Mouse (Mus musculus) kidney, embryonic 16.5 days (tissue): ENCODE data around the gene Frem1. TPM values are rescaled to one million over a fixed set of nuclear protein-coding genes. Genes with fewer than 3 reads are reported as not detected.
A peak's percentile ranks its signal among the peaks of the same experiment; 100 is the strongest.

ENCODE experiments used
- ATAC-seq: fragments of 200-750 bp; cut with Nextera tagmentation; 2 replicates; pipeline ENCODE4 v1.8.0; 2017; ENCODE audit warnings: moderate TSS enrichment; ENCODE audit not compliant: low FRiP score, low TSS enrichment
- H3K27ac ChIP-seq: fragments of 300-500 bp; sonication (generic); 2 replicates; pipeline ENCODE4 v1.5.1; 2014; ENCODE audit warnings: low read length
- H3K27me3 ChIP-seq: fragments of 300-500 bp; sonication (generic); 2 replicates; pipeline ENCODE4 v1.6.1; 2014; ENCODE audit warnings: low read length, control low read depth, mixed read lengths; ENCODE audit not compliant: insufficient read depth
- H3K36me3 ChIP-seq: fragments of 300-500 bp; sonication (generic); 2 replicates; pipeline ENCODE4 v1.6.1; 2014; ENCODE audit warnings: low read length, control low read depth, mixed read lengths; ENCODE audit not compliant: insufficient read depth
- H3K4me1 ChIP-seq: fragments of 300-500 bp; sonication (generic); 2 replicates; pipeline ENCODE4 v1.6.1; 2014; ENCODE audit warnings: low read length, control low read depth, mixed read lengths; ENCODE audit not compliant: insufficient read depth
- H3K4me2 ChIP-seq: fragments of 300-500 bp; sonication (generic); replicated peaks from 2 replicates; pipeline ENCODE4 v1.6.1; 2014; ENCODE audit warnings: low read depth, low read length
- H3K4me3 ChIP-seq: fragments of 300-500 bp; sonication (generic); 2 replicates; pipeline ENCODE4 v1.5.1; 2014; ENCODE audit warnings: mild to moderate bottlenecking, low read length
- H3K9ac ChIP-seq: fragments of 300-500 bp; sonication (generic); replicated peaks from 2 replicates; pipeline ENCODE4 v1.6.1; 2014; ENCODE audit warnings: low read length
- H3K9me3 ChIP-seq: fragments of 300-500 bp; sonication (generic); 2 replicates; pipeline ENCODE4 v1.6.1; 2016; ENCODE audit warnings: low read length, control low read depth
- WGBS: fragments of 180-500 bp; shearing (Covaris S2); extraction: QIAGEN DNeasy Blood & Tissue Kit; methylation state at CpG from one replicate; pipeline ENCODE4 v1.1.7; 2014; 5-methylcytosine and 5-hydroxymethylcytosine counted together
- polyA plus RNA-seq: library from polyadenylated mRNA; unstranded; fragments of >200 nt; fragmentation: Nextera tagmentation; extraction: Ambion mirVana; gene quantifications from 2 replicates; pipeline ENCODE4 v1.2.1, GENCODE M21; 2015

The Frem1 gene
- polyA plus RNA-seq, 1 experiment from 2014 or later: 24.4 TPM

DNA sequence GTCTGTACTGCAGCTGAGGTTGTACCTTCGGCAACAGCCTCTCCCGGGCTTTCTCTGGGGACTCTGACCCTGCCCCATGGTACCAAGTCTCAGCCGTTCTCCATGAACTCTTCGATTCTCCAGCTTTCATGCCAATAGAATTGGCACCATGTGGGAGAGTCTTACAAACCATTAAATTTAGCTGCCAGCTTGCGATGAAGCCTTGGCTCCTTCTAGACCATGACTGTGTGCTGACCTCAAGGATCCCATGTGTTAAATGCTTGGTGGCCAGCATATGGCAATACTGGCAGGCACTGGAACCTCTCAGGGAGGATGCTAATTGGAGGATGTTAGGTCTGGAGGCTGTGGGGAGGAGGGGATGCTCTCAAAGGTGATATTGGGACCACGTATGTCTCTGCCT lies 4.4 kb upstream of the Frem1 start:
- H3K27ac ChIP-seq: no peak overlapping the region
- no peak for ATAC-seq
- no peak overlapping the region for H3K9ac ChIP-seq
- H3K4me3 ChIP-seq: no peak overlapping the region
- no peak overlapping the region for H3K4me2 ChIP-seq
- H3K36me3 ChIP-seq: no peaks in the 10 kb centered on the region
- no peaks in the 10 kb centered on the region for H3K27me3 ChIP-seq
- H3K4me1 ChIP-seq: peaks cover 13% of the 10 kb centered on the region
- no peaks in the 10 kb centered on the region for H3K9me3 ChIP-seq
- WGBS: 95% methylated on average over 6 of the region's 6 CpGs

DNA sequence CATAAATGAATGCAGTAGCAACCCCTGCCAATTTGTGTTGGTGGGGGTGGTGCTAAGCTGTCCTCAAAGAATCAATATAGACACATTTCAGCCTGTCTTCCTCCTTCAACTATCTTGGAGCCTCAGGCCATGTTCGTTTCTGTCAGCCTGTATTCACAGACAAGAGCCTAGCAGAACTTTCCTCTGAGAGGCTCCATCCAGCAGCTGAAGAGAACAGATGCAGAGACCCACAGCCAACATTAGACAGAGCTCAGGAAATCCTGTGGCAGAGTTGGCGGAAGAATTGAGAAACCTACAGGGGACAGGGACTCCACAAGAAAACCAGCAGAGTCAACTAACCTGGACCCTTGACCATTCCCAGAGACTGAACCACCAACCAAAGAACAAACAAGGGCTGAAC lies 3.3 kb upstream of the Frem1 start:
- Histone ChIP-seq H3K4me2 (no peak overlapping the region), H3K36me3 (no peaks in the 10 kb centered on the region), H3K4me3 (no peak overlapping the region), H3K4me1 (peaks cover 20% of the 10 kb centered on the region), H3K27ac (no peak overlapping the region), H3K9ac (no peak overlapping the region), H3K9me3 (no peaks in the 10 kb centered on the region), H3K27me3 (no peaks in the 10 kb centered on the region)
- ATAC-seq: no peak
- WGBS: 77% methylated on average over 2 of the region's 2 CpGs

DNA sequence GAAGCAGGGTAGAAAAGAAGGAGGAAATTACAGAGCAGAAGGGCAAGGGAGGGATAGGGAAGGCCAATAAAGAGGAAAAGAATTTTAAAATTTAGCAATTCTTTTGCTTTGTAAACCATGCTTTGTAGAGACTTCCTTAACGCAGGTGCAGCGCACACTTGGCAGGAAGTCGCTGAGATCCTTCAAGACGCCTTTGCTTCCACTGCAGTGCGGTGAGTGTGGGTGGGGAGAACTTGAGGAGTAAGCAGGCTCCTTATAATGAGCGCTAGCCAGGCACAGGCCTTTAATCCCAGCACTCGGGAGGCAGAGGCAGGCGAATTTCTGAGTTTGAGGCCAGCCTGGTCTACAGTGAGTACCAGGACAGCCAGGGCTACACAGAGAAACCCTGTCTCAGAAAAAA lies 1.1 kb upstream of the Frem1 start:
- no peak for ATAC-seq
- Histone ChIP-seq H3K4me1 (peaks cover 31% of the 10 kb centered on the region), H3K9me3 (no peaks in the 10 kb centered on the region), H3K4me3 (no peak overlapping the region), H3K36me3 (no peaks in the 10 kb centered on the region), H3K4me2 (no peak overlapping the region), H3K9ac (no peak overlapping the region), H3K27me3 (no peaks in the 10 kb centered on the region), H3K27ac (no peak overlapping the region)
- WGBS: 86% methylated on average over 8 of the region's 8 CpGs

DNA sequence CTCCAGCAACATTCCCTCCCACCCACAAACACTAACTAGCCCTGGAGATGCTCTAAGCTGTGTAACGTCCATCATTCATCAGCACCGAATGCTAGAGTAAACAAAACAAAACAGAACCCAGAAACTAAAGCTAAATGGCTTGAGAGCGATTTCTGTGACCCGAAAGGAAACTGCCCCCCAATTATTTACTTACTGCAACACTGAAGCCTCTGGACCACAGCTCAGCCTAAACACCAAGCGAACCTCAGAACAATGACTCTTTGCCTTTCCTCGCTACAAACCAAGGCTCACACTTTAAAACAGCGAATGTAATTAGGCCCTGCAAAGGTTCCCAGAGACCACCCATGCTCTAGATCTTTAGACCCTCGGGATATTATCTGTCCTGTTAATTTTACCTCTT lies 963 bp downstream of the Frem1 start:
- Histone ChIP-seq H3K4me2 (peak overlapping the region; percentile 66), H3K9me3 (no peaks in the 10 kb centered on the region), H3K4me1 (peaks cover 49% of the 10 kb centered on the region), H3K4me3 (peak overlapping the region; percentile 65), H3K27ac (peak overlapping the region; percentile 92), H3K36me3 (no peaks in the 10 kb centered on the region), H3K27me3 (no peaks in the 10 kb centered on the region), H3K9ac (peak overlapping the region; percentile 81)
- 8% methylated on average over 8 of the region's 8 CpGs for WGBS
- ATAC-seq: no peak

DNA sequence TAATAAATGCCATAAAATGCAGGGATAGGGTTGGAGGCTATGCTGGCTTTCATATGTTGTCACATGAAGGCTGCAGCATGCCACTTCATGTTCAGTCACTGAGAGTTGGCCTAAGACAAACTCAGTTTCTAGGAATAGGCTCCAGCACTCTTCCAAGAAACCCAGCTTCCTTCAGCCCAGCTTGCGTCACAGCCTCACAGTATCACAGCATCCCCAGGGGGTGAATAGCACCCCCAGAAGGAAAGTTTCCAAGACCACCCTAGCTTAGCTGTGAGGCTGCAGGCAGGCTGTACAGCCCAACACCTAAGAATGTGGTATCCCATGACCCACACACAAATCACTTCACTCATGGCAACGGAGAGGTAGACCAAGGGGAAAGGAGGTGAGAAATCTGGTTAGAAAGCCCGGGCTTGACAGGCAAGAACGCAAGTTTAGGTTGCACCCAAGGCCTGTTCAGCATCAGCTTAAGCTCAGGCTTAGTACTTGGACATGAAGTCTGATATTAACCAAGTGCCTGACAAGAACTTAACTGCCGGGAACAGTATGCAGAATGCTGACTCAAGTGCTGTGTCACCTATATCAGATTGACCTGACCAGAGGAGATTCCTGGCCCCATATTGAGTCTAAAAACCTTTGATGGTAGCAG lies 1.9 kb downstream of the Frem1 start:
- Histone ChIP-seq H3K27me3 (no peaks in the 10 kb centered on the region), H3K27ac (peak overlapping the region; percentile 92; the same call in 1 of the 2 replicates), H3K4me3 (peak overlapping the region; percentile 65), H3K36me3 (no peaks in the 10 kb centered on the region), H3K4me2 (peak overlapping the region; percentile 66), H3K4me1 (peaks cover 51% of the 10 kb centered on the region), H3K9ac (peak overlapping the region; percentile 81), H3K9me3 (no peaks in the 10 kb centered on the region)
- ATAC-seq: no peak
- 41% methylated on average over 5 of the region's 5 CpGs for WGBS

DNA sequence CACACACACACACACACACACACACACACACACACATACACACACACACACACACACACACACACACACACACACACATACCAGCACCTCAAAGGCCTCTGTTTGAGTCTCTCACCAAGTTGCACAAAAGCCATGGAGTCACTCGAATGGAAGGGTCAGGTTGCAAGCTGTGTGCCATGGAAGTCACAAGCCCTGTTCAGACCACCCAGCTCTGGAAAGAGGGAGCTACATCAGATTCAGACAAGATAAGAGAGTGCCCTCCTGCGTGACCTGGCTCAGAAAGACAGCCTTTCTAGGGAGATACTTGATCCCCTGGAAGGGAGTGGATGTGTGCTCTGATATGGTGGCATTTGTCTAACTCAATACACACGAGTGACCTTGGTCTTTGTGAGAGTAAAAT lies 2.9 kb downstream of the Frem1 start:
- Histone ChIP-seq H3K4me1 (peaks cover 51% of the 10 kb centered on the region), H3K4me2 (peak overlapping the region; percentile 66), H3K9me3 (no peaks in the 10 kb centered on the region), H3K36me3 (no peaks in the 10 kb centered on the region), H3K27ac (no peak overlapping the region), H3K9ac (0 out of 2 replicates have a peak overlapping the region, but pooled peaks have one; percentile 41), H3K27me3 (no peaks in the 10 kb centered on the region), H3K4me3 (peak overlapping the region; percentile 65)
- ATAC-seq: no peak
- 23% methylated on average over 3 of the region's 3 CpGs for WGBS

DNA sequence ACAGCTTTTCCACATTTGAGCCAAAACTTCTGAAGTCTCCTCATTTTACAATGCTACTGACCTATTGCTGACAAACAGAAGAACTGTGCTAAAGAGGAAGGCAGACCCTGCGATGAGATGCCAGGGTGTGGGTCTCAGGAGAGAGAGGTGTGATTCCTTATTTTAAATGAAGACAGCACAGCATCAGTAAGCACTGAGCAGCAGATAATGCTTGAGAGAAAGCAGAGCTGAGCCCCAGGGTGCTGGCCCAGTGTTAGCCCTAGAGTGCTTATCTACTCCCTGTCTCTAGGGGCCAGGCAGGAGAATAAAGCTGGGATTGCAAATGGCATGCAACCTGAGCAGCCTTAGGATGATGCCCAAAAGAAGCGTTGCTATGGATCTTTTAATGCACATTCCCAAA lies 3.6 kb downstream of the Frem1 start:
- H3K4me1 ChIP-seq: peaks cover 51% of the 10 kb centered on the region
- no peaks in the 10 kb centered on the region for H3K9me3 ChIP-seq
- no peaks in the 10 kb centered on the region for H3K36me3 ChIP-seq
- H3K4me2 ChIP-seq: peak overlapping the region; percentile 66
- 0 out of 2 replicates have a peak overlapping the region, but pooled peaks have one; percentile 2 for H3K9ac ChIP-seq
- no peaks in the 10 kb centered on the region for H3K27me3 ChIP-seq
- 26% methylated on average over 2 of the region's 2 CpGs for WGBS
- H3K27ac ChIP-seq: 0 out of 2 replicates have a peak overlapping the region, but pooled peaks have one; percentile 3
- no peak for ATAC-seq
- peak overlapping the region; percentile 65 for H3K4me3 ChIP-seq

DNA sequence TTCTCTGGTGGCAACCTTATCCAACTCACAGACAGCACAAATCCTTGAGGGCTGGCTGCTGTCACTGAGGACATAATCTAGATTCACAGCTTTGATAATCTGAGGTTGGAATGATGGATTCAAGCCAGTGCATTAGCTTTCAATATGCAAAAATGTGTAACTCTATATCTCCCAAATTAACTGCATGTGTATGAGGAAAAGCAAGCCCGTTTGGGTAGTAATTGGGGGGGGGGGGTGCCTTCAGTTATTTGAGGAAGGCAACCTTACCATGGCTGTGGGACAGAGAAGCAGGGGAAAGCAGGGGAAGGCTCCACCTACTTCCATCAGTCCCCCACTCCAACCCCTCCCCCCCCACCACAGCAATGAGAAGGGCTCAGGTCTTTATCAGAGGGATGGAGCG lies 5.3 kb downstream of the Frem1 start:
- ATAC-seq: no peak
- Histone ChIP-seq H3K9ac (no peak overlapping the region), H3K4me1 (peaks cover 40% of the 10 kb centered on the region), H3K36me3 (no peaks in the 10 kb centered on the region), H3K27ac (no peak overlapping the region), H3K9me3 (no peaks in the 10 kb centered on the region), H3K4me2 (peak overlapping the region; percentile 66), H3K27me3 (no peaks in the 10 kb centered on the region), H3K4me3 (peak overlapping the region; percentile 2; the same call in 1 of the 2 replicates)
- WGBS: 35% methylated on average over 2 of the region's 2 CpGs

DNA sequence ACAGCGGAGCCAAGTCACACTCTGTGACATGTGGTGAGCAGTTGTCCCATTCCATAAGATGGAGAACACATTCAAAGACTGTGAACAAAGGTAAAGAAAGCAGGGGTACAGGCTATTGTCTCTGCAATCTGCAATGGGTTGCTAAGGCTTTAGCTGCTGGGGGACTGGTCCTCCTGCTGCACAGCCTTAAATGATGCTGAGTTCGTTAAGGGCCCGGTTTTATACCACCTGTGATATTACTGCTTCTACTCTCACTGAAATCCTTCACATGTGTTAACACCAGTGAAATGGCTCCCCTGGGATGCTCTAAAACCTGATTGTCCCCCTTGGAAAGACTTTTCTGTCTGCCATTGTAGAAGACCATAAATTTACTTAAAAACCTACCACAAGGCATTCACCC lies 6.1 kb downstream of the Frem1 start:
- no peak overlapping the region for H3K9ac ChIP-seq
- no peak overlapping the region for H3K4me2 ChIP-seq
- H3K4me3 ChIP-seq: no peak overlapping the region
- H3K27me3 ChIP-seq: no peaks in the 10 kb centered on the region
- H3K36me3 ChIP-seq: no peaks in the 10 kb centered on the region
- WGBS: 66% methylated on average over 3 of the region's 3 CpGs
- H3K4me1 ChIP-seq: peaks cover 33% of the 10 kb centered on the region
- no peak for ATAC-seq
- no peak overlapping the region for H3K27ac ChIP-seq
- no peaks in the 10 kb centered on the region for H3K9me3 ChIP-seq

DNA sequence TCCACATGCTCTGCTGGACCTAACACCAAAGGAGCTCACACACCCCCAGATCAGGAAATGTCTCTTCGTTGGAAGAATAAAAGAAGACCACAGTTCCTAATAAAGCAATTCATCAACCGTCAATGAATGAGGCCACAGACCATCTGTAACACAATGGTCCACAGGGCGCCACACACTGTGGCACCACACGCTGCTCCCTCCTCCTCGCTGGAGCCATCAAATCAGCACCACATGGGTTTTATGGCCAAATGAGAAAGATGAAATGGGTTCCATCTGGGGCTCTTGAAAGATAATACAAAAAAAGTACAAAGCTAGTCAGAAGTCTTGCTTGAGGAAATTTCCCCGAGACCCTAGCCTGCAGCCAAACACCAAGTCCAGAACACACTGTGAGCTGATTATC lies 6.9 kb downstream of the Frem1 start:
- Histone ChIP-seq H3K27ac (no peak overlapping the region), H3K9ac (no peak overlapping the region), H3K36me3 (no peaks in the 10 kb centered on the region), H3K4me1 (peaks cover 37% of the 10 kb centered on the region), H3K4me3 (no peak overlapping the region), H3K9me3 (no peaks in the 10 kb centered on the region), H3K27me3 (no peaks in the 10 kb centered on the region), H3K4me2 (no peak overlapping the region)
- ATAC-seq: no peak
- 51% methylated on average over 6 of the region's 6 CpGs for WGBS
